Mouse (Mus musculus): ENCODE measurements around the gene Arhgef1. TPM values are rescaled to one million over a fixed set of nuclear protein-coding genes. Genes with fewer than 3 reads are reported as not detected.

Arhgef1 gene
- total RNA-seq (2021) = 10 to 100 TPM; 83.0 to 97.9 TPM
- long read RNA-seq, partial matches to known transcripts = 18 of 43 reads
- long read RNA-seq, other reads (novel, unspliced or antisense) = 20 of 43 reads

- DNase-seq (ENCODE audit: low spot score in 2 of 2) = peak in 1 of 2 experiments; percentile 45
Measured at GRCm38 (mm10) chr7:24902630-24903443, at the start of gene Arhgef1. Arhgef1 (plus strand) TSS chr7:24902912.

- no peak for DNase-seq (ENCODE audit: low spot score in 2 of 2)
Measured at GRCm38 (mm10) chr7:24853233-24853563, 49.5 kb upstream of the Arhgef1 start.

DNA sequence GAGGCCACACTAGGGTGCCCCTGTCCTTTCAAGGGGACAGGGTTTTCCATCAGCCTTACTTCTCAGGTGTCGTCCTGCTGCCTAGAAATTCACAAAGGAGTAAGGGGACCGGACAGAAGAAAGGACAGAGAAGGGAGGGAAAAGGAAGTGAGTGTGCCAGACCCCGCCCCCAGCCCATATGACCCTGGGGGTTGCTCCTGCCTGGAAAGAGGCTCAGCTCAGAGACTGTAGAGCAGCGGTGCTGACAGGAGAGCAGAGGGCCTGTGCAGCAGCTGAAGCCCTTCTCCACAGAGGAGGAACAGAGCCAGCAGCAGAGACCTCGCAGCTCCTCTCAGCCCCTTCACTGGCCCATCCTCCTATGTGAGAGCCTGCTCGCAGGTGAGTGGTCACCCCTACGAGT, 49.0 kb upstream of the Arhgef1 start:
- no peak for DNase-seq (ENCODE audit: low spot score in 2 of 2)

DNA sequence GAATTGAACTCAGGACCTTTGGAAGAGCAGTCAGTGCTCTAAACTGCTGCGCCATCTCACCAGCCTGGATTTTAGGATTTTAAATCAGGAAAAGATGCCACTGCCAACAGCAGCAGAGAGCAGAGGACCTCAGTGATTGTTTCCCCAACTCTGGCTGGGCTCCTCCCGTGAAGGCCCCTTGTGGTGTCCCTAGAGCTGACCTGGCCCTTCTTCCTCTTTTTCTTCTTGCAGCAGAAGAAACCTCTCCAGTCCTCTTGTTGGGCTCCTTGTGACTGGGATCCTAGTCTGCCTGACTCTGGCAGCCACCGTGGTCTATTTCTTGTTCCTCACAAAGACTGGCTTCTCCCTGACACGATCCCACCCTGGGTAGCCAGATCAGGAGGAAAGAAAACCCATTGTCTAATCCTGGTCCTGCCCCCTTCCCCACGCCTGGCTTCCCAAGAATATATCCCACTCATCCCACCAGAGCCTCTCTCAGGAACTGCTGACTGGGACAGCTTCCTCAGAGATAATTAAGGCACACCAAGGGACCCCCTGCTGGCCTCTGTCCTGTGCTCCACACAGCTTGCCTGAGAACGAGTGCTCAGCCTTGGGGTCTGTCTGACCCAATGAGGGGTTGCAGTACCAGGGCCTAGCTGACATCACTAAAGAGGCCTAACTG, 46.1 kb upstream of the Arhgef1 start:
- no peak for DNase-seq (ENCODE audit: low spot score in 2 of 2)

GRCm38 (mm10) chr7:24859234-24859633, 43.5 kb upstream of the Arhgef1 start:
- no peak for DNase-seq (ENCODE audit: low spot score in 2 of 2)

GRCm38 (mm10) chr7:24861913-24862312, 40.8 kb upstream of the Arhgef1 start, which contains the start of gene Gm9844:
Gm9844 (plus strand) TSS chr7:24862213.
- no peak for DNase-seq (ENCODE audit: low spot score in 2 of 2)

- no peak for DNase-seq (ENCODE audit: low spot score in 2 of 2)
Measured at GRCm38 (mm10) chr7:24862853-24863252, 39.9 kb upstream of the Arhgef1 start.

GRCm38 (mm10) chr7:24864156-24864555, 38.6 kb upstream of the Arhgef1 start:
- DNase-seq (ENCODE audit: low spot score in 2 of 2) = no peak

GRCm38 (mm10) chr7:24869080-24869479, 33.6 kb upstream of the Arhgef1 start:
- DNase-seq (ENCODE audit: low spot score in 2 of 2) = no peak

GRCm38 (mm10) chr7:24869532-24870165, 33.1 kb upstream of the Arhgef1 start, which contains the start of the genes Lypd4 and Dmrtc2:
Lypd4 (minus strand) TSS chr7:24869941.
Dmrtc2 (plus strand) TSS chr7:24870057.
- no peak for DNase-seq (ENCODE audit: low spot score in 2 of 2)

- no peak for DNase-seq (ENCODE audit: low spot score in 2 of 2)
Measured at GRCm38 (mm10) chr7:24877588-24877987, 25.1 kb upstream of the Arhgef1 start.

DNA sequence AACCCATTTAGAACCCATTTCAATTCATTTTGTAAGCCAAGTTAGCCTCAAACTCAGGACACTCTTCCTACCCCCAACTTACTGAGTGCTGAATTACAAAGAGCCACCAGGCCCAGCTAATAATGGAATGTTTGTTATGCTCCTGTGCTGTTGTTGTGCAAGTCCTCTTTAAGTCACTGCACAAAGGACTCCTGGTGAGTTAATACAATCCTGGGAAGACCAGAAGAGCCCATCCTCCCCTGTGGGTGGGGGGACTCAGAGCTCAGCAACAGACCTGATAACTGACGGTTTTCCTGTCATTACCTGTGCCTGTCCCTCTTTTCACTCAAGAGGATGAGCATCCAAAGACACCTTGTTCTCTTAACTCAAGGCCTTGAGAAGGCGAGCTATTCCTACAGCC, 23.1 kb upstream of the Arhgef1 start:
- DNase-seq (ENCODE audit: low spot score in 2 of 2) = no peak

- no peak for DNase-seq (ENCODE audit: low spot score in 2 of 2)
Measured at GRCm38 (mm10) chr7:24882416-24883199, 20.1 kb upstream of the Arhgef1 start.

GRCm38 (mm10) chr7:24883896-24884692, 18.6 kb upstream of the Arhgef1 start, which contains the start of gene Rps19:
Rps19 (plus strand) TSS chr7:24884371.
- peak; percentile 97 to 98 for DNase-seq (ENCODE audit: low spot score in 2 of 2)

- DNase-seq (ENCODE audit: low spot score in 2 of 2) = no peak
Measured at GRCm38 (mm10) chr7:24884693-24885291, 17.9 kb upstream of the Arhgef1 start.

DNA sequence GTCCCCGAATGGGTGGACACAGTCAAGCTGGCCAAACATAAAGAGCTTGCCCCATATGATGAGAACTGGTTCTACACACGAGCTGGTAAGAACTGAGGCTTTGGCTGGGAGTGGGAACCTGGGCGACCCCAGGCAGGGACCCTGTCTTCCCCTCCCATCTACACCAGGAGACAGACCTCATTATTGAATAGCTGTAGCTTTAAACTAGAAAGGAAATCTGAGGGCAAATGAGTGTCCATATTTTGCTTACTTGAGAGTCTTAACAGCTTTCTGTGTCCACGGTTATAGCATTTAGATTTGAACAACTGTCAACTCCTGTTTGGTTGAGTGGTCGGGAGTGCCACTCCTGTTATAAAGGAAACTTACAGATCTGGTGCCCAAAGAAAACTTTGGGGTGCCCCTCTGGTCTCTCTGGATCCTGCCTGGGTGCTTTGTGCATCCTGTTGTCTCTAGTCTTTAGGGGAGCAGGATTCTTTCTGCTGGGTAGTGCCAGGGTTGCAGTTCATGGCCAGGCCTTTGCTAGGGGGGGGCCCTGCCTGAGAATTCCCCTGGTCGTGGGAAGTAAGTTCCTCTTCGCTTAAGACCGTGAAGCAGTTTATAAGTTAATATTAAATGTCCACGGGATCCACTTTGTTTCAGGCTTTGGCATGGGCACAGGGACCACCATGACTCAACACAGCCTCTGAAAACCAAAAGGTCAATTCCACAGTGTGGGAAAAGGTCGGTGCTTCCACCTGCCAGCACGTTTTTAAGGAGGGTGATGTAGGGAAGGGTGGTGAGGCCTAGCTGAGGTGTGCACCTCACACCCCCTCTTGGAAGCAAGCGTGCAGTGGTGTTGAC, 17.0 kb upstream of the Arhgef1 start:
- DNase-seq (ENCODE audit: low spot score in 2 of 2) = no peak

DNA sequence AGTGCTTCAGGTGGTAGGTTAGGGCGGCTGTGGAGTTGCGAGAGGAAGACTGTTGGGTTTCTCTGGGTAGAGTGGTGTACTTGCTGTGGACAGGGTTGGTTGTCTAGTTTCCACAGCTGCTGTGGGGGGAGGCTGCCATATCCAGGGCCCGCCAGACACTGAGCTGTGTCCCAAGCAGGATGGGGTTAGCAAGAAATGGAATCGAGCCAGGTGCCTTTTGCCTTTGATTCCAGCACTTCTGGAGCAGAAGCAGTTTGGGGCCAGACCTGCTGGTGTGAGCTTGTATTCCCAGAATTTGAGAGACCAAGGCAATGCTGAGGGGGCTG, 16.4 kb upstream of the Arhgef1 start:
- no peak for DNase-seq (ENCODE audit: low spot score in 2 of 2)

DNA sequence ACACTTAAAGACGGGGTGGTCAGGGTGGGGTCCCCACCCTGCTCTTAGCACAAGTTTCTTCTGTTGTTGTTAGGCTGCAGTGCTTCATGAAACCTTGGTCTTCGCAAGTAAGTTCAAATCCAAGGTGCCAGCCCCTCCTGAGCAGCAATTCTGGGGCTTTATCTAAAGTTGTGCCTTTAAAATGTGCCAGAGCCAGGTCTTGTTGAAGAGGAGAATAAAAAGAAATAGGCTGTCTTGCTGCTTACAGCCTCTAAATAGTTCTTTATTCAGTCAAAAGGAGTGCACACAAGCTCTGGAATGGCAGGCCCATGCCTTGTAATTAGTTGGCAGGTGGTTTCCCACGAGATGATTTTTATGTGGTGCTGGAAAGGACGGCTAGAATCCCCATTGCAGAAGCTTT, 15.6 kb upstream of the Arhgef1 start:
- no peak for DNase-seq (ENCODE audit: low spot score in 2 of 2)
